Mouse (Mus musculus) myocyte (in vitro differentiated cells): ENCODE results near the gene Hoxa13. TPM values are rescaled to one million over a fixed set of nuclear protein-coding genes. Genes with fewer than 3 reads are reported as not detected.

ENCODE experiments used
- H3K27me3 ChIP-seq: one replicate; pipeline ENCODE4 v1.6.1; 2011; ENCODE audit not compliant: control insufficient read depth, insufficient read depth, insufficient read length
- H3K36me3 ChIP-seq: one replicate; pipeline ENCODE4 v1.6.1; 2011; ENCODE audit not compliant: control insufficient read depth, insufficient read depth
- H3K4me2 ChIP-seq: one replicate; pipeline ENCODE4 v1.6.1; 2011; ENCODE audit warnings: low read depth, control low read depth
- H3K4me3 ChIP-seq: one replicate; pipeline ENCODE4 v1.5.1; 2011; ENCODE audit warnings: mild to moderate bottlenecking, control low read depth, moderate library complexity
- H3K79me2 ChIP-seq: one replicate; pipeline ENCODE4 v1.6.1; 2011; ENCODE audit not compliant: control insufficient read depth, insufficient read depth
- H3ac ChIP-seq: one replicate; pipeline ENCODE4 v1.6.1; 2011; ENCODE audit not compliant: control insufficient read depth, insufficient read length
- CEBPB ChIP-seq: IDR thresholded peaks from 2 replicates; pipeline ENCODE4 v1.6.1; 2011; ENCODE audit warnings: mild to moderate bottlenecking, moderate library complexity; ENCODE audit not compliant: poor library complexity, insufficient read depth, severe bottlenecking
- E2F4 ChIP-seq: IDR thresholded peaks from one replicate; pipeline ENCODE4 v1.6.1; 2011; ENCODE audit warnings: mild to moderate bottlenecking, control low read depth, moderate library complexity; ENCODE audit not compliant: insufficient read depth
- MAX ChIP-seq: IDR thresholded peaks from one replicate; pipeline ENCODE4 v1.6.1; 2011; ENCODE audit warnings: low read depth, mild to moderate bottlenecking, control low read depth
- MYOD1 ChIP-seq, 3 experiments: IDR thresholded peaks; one replicate each; pipeline ENCODE4 v1.6.1; 2011; ENCODE audit warnings: control low read depth in 2 of 3, low read depth in 2 of 3, mild to moderate bottlenecking in 2 of 3, moderate library complexity in 1 of 3; ENCODE audit not compliant: insufficient read length in 2 of 3, control insufficient read depth in 1 of 3
- MYOG ChIP-seq, 3 experiments: IDR thresholded peaks; one replicate each; pipeline ENCODE4 v1.6.1; 2011; ENCODE audit warnings: control low read depth in 2 of 3, low read depth in 2 of 3, mild to moderate bottlenecking in 2 of 3; ENCODE audit not compliant: insufficient read length in 2 of 3, control insufficient read depth in 1 of 3, insufficient read depth in 1 of 3
- POLR2A ChIP-seq: IDR thresholded peaks from one replicate; pipeline ENCODE4 v1.6.1; 2011; ENCODE audit warnings: low read depth, mild to moderate bottlenecking, control low read depth, moderate library complexity; ENCODE audit not compliant: insufficient read length
- POLR2AphosphoS2 ChIP-seq: IDR thresholded peaks from one replicate; pipeline ENCODE4 v1.6.1; 2011; ENCODE audit warnings: low read depth, control low read depth; ENCODE audit not compliant: insufficient read length
- REST ChIP-seq: IDR thresholded peaks from one replicate; pipeline ENCODE4 v1.6.1; 2011; ENCODE audit warnings: mild to moderate bottlenecking, control low read depth, moderate library complexity; ENCODE audit not compliant: insufficient read depth, insufficient read length
- SRF ChIP-seq: IDR thresholded peaks from one replicate; pipeline ENCODE4 v1.6.1; 2011; ENCODE audit warnings: low read depth; ENCODE audit not compliant: control insufficient read depth, insufficient read length
- TCF12 ChIP-seq: IDR thresholded peaks from one replicate; pipeline ENCODE4 v1.6.1; 2011; ENCODE audit warnings: mild to moderate bottlenecking, control low read depth; ENCODE audit not compliant: poor library complexity, insufficient read depth, severe bottlenecking
- TCF3 ChIP-seq: IDR thresholded peaks from one replicate; pipeline ENCODE4 v1.6.1; 2011; ENCODE audit warnings: low read depth, control low read depth; ENCODE audit not compliant: insufficient read length
- USF1 ChIP-seq: IDR thresholded peaks from one replicate; pipeline ENCODE4 v1.6.1; 2011; ENCODE audit warnings: low read depth, mild to moderate bottlenecking, control low read depth, moderate library complexity
- polyA plus RNA-seq: library from polyadenylated mRNA; unstranded; fragments of >200 nt; fragmentation: generic; extraction: Trizol; gene quantifications from one replicate; pipeline ENCODE4 v1.2.1, GENCODE M21; 2012; ENCODE audit warnings: missing spikeins

Gene Hoxa13
- polyA plus RNA-seq, 1 experiment: 0.72 TPM

DNA sequence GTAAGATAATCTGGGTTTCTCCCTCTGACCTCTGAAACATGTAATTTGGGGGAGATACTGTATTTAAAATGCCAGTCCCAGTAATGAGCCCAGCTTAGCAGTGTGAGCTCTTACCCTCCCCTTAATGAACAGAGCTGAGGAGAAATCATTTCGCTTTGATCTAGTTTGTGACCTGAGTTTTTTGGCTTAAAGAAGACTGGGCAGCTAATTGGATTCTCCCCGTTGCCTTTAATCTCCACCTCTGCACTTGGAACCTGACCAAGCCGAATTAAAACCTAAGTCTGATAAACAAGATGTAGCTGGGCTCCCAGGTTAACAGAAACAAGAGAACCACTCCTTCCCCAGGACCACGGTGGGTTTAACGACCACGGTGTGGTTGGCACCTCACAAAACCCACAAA is 15.7 kb upstream of the Hoxa13 start:
- no peak overlapping the region for H3ac ChIP-seq
- TF ChIP-seq MYOG (IDR thresholded peaks at IDR 0.05; ENCODE audit: control insufficient read depth in 1 of 3, insufficient read depth in 1 of 3, insufficient read length in 2 of 3, low read depth in 2 of 3): no peak
- TF ChIP-seq TCF3: no peak
- no peak for TF ChIP-seq POLR2A
- TF ChIP-seq MYOD1 (IDR thresholded peaks at IDR 0.05; ENCODE audit: control insufficient read depth in 1 of 3, insufficient read length in 2 of 3, low read depth in 2 of 3): no peak
- no peak for TF ChIP-seq POLR2AphosphoS2
- TF ChIP-seq CEBPB: no peak
- no peak for TF ChIP-seq MAX
- TF ChIP-seq SRF: no peak
- TF ChIP-seq TCF12: no peak
- TF ChIP-seq REST: no peak
- no peak for TF ChIP-seq E2F4
- no peak for TF ChIP-seq USF1
- no peaks in the 10 kb centered on the region for H3K27me3 ChIP-seq
- no peak overlapping the region for H3K4me2 ChIP-seq
- H3K4me3 ChIP-seq: no peak overlapping the region
- no peaks in the 10 kb centered on the region for H3K36me3 ChIP-seq
- H3K79me2 ChIP-seq: no peaks in the 10 kb centered on the region

DNA sequence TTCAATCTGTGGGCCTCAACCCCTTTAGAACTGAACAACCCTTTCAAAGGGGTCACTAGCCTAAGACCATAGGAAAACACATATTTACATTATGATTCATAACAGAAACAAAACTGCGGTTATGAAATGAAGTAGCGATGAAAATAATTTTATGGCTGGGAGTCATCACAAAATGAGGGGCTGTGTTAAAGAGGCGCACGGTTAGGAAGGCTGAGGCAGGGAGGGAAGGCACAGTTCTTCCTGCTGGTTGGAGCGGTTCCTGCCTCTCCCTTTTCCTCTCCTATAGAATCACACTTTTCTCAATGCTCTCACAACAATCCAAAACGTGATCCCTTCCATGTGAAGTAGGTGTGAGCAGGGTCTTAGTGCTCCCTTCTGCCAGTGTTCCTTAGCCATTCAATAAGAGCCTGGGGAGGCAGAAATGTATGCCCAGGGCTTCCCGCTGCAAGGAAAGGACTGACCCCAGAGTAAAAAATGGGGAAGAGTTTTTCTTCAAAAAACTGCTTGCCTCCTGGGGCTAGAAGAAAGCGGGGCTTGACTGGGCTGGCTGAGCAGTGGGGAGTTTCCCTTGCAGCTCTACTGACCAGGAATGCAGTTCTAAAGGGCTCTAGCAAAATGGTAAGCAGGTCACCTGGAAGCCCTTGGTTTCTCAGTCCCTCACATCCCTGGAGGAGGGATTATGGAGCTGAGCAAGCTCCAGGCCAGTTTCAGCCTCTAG is 15.0 kb upstream of the Hoxa13 start:
- TF ChIP-seq E2F4 (no peak), POLR2AphosphoS2 (no peak), POLR2A (no peak)
- H3ac ChIP-seq: no peak overlapping the region
- H3K4me2 ChIP-seq: no peak overlapping the region
- H3K36me3 ChIP-seq: no peaks in the 10 kb centered on the region
- H3K79me2 ChIP-seq: no peaks in the 10 kb centered on the region
- no peak overlapping the region for H3K4me3 ChIP-seq
- H3K27me3 ChIP-seq: no peaks in the 10 kb centered on the region

DNA sequence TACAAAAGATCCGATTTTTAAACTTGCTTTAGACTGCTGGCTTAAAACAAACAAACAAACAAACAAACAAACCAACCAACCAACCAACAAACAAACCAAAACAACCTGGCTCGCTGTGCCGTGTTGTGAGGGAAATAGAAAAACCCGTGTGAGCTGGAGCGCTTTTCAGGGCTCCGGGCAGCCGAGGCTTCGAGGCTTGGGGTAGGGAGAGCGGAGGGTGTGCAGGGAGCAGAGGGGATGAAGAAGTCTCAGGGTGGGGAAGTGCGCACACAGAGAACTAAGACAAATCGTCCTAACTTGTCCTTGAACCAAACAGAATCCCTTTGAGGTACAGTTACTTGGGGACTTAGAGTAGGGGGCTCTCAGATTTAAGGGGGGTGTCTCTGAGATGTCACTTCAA is 13.9 kb upstream of the Hoxa13 start:
- H3K27me3 ChIP-seq: no peaks in the 10 kb centered on the region
- no peak for TF ChIP-seq POLR2A
- no peak for TF ChIP-seq REST
- TF ChIP-seq MAX: no peak
- TF ChIP-seq SRF: no peak
- TF ChIP-seq TCF12: no peak
- TF ChIP-seq E2F4: no peak
- TF ChIP-seq CEBPB: no peak
- no peak for TF ChIP-seq MYOG (IDR thresholded peaks at IDR 0.05; ENCODE audit: control insufficient read depth in 1 of 3, insufficient read depth in 1 of 3, insufficient read length in 2 of 3, low read depth in 2 of 3)
- no peak for TF ChIP-seq USF1
- no peak for TF ChIP-seq MYOD1 (IDR thresholded peaks at IDR 0.05; ENCODE audit: control insufficient read depth in 1 of 3, insufficient read length in 2 of 3, low read depth in 2 of 3)
- TF ChIP-seq POLR2AphosphoS2: no peak
- no peak for TF ChIP-seq TCF3
- H3K4me3 ChIP-seq: no peak overlapping the region
- no peak overlapping the region for H3ac ChIP-seq
- no peaks in the 10 kb centered on the region for H3K79me2 ChIP-seq
- no peaks in the 10 kb centered on the region for H3K36me3 ChIP-seq
- H3K4me2 ChIP-seq: no peak overlapping the region

DNA sequence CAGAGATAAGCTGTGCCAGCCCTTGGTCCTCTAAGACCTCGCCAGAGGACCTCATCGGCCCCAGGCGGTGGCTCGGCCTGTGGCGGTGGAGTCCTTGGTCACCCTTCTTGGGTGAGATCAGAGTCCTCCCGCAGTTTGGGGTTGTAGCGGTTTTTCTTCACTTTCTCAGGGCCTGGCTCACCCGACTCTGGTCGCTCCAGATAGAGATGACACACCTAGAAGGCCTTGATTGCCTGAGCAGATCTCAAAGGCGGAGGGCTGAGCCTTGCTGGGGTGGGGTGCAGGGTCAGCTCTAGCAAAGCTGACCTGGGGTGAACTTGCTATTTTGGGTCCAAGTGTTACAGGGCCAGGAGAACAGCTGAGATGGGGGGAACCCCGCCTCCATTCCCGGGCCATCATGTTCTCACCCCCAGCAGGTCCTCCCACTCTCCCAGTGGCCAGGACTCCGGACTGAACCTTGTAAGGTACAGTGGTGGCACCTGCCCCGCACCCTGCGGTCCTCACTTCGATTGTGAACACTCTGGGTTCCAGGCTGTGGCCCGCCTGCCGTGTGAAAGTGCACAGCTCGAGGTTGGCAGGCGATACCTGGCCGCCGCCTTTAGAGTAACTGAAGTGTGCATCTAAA is 13.1 kb upstream of the Hoxa13 start:
- no peaks in the 10 kb centered on the region for H3K79me2 ChIP-seq
- no peak for TF ChIP-seq CEBPB
- no peak for TF ChIP-seq MYOD1 (IDR thresholded peaks at IDR 0.05; ENCODE audit: control insufficient read depth in 1 of 3, insufficient read length in 2 of 3, low read depth in 2 of 3)
- no peak for TF ChIP-seq POLR2AphosphoS2
- TF ChIP-seq TCF3: no peak
- no peak for TF ChIP-seq MYOG (IDR thresholded peaks at IDR 0.05; ENCODE audit: control insufficient read depth in 1 of 3, insufficient read depth in 1 of 3, insufficient read length in 2 of 3, low read depth in 2 of 3)
- TF ChIP-seq USF1: no peak
- no peak for TF ChIP-seq REST
- TF ChIP-seq SRF: no peak
- TF ChIP-seq POLR2A: no peak
- TF ChIP-seq E2F4: no peak
- no peak for TF ChIP-seq TCF12
- no peak for TF ChIP-seq MAX
- no peak overlapping the region for H3K4me2 ChIP-seq
- no peak overlapping the region for H3K4me3 ChIP-seq
- no peak overlapping the region for H3ac ChIP-seq
- no peaks in the 10 kb centered on the region for H3K36me3 ChIP-seq
- no peaks in the 10 kb centered on the region for H3K27me3 ChIP-seq
